Mouse (Mus musculus): ENCODE measurements around the gene Fancd2. TPM values are rescaled to one million over a fixed set of nuclear protein-coding genes. Genes with fewer than 3 reads are reported as not detected.
A peak's percentile ranks its signal among the peaks of the same experiment; 100 is the strongest.

Fancd2 gene
- polyA plus RNA-seq, 1 experiment from 2014 or later: 17.7 TPM

DNA sequence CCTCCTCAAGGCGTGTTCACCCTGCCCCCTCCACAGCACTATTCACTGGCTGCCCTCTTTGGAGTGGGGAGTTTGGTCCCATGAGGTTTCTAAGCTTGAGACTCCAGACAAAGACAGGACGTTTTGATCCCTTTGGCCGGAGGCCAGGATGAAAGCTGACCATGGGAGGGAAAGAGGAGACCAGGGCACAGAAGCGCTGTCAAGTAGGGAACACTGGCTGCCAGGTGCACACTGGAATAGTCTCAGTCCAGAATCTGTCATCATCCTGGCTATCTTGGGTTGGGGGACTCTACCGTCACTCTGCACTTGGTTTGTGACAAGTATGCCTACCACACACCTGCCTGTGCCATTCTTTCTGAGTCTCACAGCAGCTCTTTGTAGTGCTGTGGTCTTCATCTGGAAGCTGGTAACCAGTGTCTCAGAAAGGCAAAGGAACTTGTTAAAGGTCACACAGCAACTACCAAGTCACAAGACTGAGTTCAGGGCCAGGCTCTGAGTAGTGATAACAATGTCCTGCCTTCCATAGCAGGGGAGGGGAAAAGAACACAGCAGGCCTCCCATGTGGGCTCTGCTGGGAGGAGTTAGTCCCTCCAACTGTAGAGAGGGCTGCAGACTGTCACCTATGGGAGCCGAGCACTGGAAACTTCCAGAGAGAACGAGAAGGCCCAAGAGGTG is 23.1 kb upstream of the Fancd2 start:
- Histone ChIP-seq H3K36me3 (replicated peaks; ENCODE audit: control insufficient read depth, insufficient read depth, low read depth, low read length) (no peaks in the 10 kb centered on the region), H3K9me3 (replicated peaks; ENCODE audit: control insufficient read depth, low read length) (no peaks in the 10 kb centered on the region), H3K4me2 (ENCODE audit: low read depth, low read length) (no peak overlapping the region), H3K27ac (replicated peaks; ENCODE audit: low read depth, low read length) (no peak overlapping the region), H3K4me1 (ENCODE audit: control insufficient read depth, insufficient read depth, low read length) (no peaks in the 10 kb centered on the region), H3K4me3 (ENCODE audit: low read depth, low read length) (no peak overlapping the region), H3K27me3 (ENCODE audit: control insufficient read depth, insufficient read depth, low read length) (no peaks in the 10 kb centered on the region), H3K9ac (replicated peaks; ENCODE audit: low read length) (no peak overlapping the region; the same call in 1 of the 2 replicates)
- DNase-seq (ENCODE audit: low spot score): no peak
- ATAC-seq (replicated peaks; ENCODE audit: insufficient number of reproducible peaks, low FRiP score, low TSS enrichment, low read depth): no peak; the same call in 1 of the 2 replicates
- 61% methylated on average over 7 of the region's 7 CpGs for WGBS

- 47% methylated on average over 5 of the region's 5 CpGs for WGBS
- ATAC-seq (replicated peaks; ENCODE audit: insufficient number of reproducible peaks, low FRiP score, low TSS enrichment, low read depth) (no peak), DNase-seq (ENCODE audit: low spot score) (no peak)
- Histone ChIP-seq H3K4me1 (ENCODE audit: control insufficient read depth, insufficient read depth, low read length) (no peaks in the 10 kb centered on the region), H3K36me3 (replicated peaks; ENCODE audit: control insufficient read depth, insufficient read depth, low read depth, low read length) (no peaks in the 10 kb centered on the region; the same call in 1 of the 2 replicates), H3K4me3 (ENCODE audit: low read depth, low read length) (no peak overlapping the region), H3K27ac (replicated peaks; ENCODE audit: low read depth, low read length) (no peak overlapping the region), H3K9me3 (replicated peaks; ENCODE audit: control insufficient read depth, low read length) (no peaks in the 10 kb centered on the region), H3K9ac (replicated peaks; ENCODE audit: low read length) (no peak overlapping the region), H3K27me3 (ENCODE audit: control insufficient read depth, insufficient read depth, low read length) (no peaks in the 10 kb centered on the region), H3K4me2 (ENCODE audit: low read depth, low read length) (no peak overlapping the region)
Measured at GRCm38 (mm10) chr6:113508947-113509280, 22.6 kb upstream of the Fancd2 start.

- no peak overlapping the region for H3K4me2 ChIP-seq (ENCODE audit: low read depth, low read length)
- no peak overlapping the region for H3K4me3 ChIP-seq (ENCODE audit: low read depth, low read length)
- 91% methylated on average over 6 of the region's 6 CpGs for WGBS
- H3K36me3 ChIP-seq (replicated peaks; ENCODE audit: control insufficient read depth, insufficient read depth, low read depth, low read length): peaks cover 16% of the 10 kb centered on the region
- no peaks in the 10 kb centered on the region for H3K9me3 ChIP-seq (replicated peaks; ENCODE audit: control insufficient read depth, low read length)
- no peaks in the 10 kb centered on the region for H3K4me1 ChIP-seq (ENCODE audit: control insufficient read depth, insufficient read depth, low read length)
- H3K27ac ChIP-seq (replicated peaks; ENCODE audit: low read depth, low read length): no peak overlapping the region
- H3K9ac ChIP-seq (replicated peaks; ENCODE audit: low read length): no peak overlapping the region
- H3K27me3 ChIP-seq (ENCODE audit: control insufficient read depth, insufficient read depth, low read length): no peaks in the 10 kb centered on the region
- DNase-seq (ENCODE audit: low spot score) (no peak), ATAC-seq (replicated peaks; ENCODE audit: insufficient number of reproducible peaks, low FRiP score, low TSS enrichment, low read depth) (no peak)
Measured at GRCm38 (mm10) chr6:113513944-113514343, 17.5 kb upstream of the Fancd2 start.

- no peak overlapping the region for H3K4me2 ChIP-seq (ENCODE audit: low read depth, low read length)
- WGBS: 93% methylated on average over 3 of the region's 3 CpGs
- H3K4me3 ChIP-seq (ENCODE audit: low read depth, low read length): no peak overlapping the region
- no peak overlapping the region for H3K9ac ChIP-seq (replicated peaks; ENCODE audit: low read length)
- H3K27me3 ChIP-seq (ENCODE audit: control insufficient read depth, insufficient read depth, low read length): no peaks in the 10 kb centered on the region
- ATAC-seq (replicated peaks; ENCODE audit: insufficient number of reproducible peaks, low FRiP score, low TSS enrichment, low read depth): no peak
- peaks cover 21% of the 10 kb centered on the region for H3K36me3 ChIP-seq (replicated peaks; ENCODE audit: control insufficient read depth, insufficient read depth, low read depth, low read length)
- no peaks in the 10 kb centered on the region for H3K4me1 ChIP-seq (ENCODE audit: control insufficient read depth, insufficient read depth, low read length)
- no peak for DNase-seq (ENCODE audit: low spot score)
- no peaks in the 10 kb centered on the region for H3K9me3 ChIP-seq (replicated peaks; ENCODE audit: control insufficient read depth, low read length)
- H3K27ac ChIP-seq (replicated peaks; ENCODE audit: low read depth, low read length): no peak overlapping the region
Measured at GRCm38 (mm10) chr6:113514600-113514999, 16.9 kb upstream of the Fancd2 start.

- Histone ChIP-seq H3K36me3 (replicated peaks; ENCODE audit: control insufficient read depth, insufficient read depth, low read depth, low read length) (peaks cover 27% of the 10 kb centered on the region), H3K4me1 (ENCODE audit: control insufficient read depth, insufficient read depth, low read length) (no peaks in the 10 kb centered on the region), H3K9me3 (replicated peaks; ENCODE audit: control insufficient read depth, low read length) (no peaks in the 10 kb centered on the region), H3K27ac (replicated peaks; ENCODE audit: low read depth, low read length) (no peak overlapping the region), H3K4me3 (ENCODE audit: low read depth, low read length) (no peak overlapping the region), H3K4me2 (ENCODE audit: low read depth, low read length) (no peak overlapping the region), H3K9ac (replicated peaks; ENCODE audit: low read length) (no peak overlapping the region), H3K27me3 (ENCODE audit: control insufficient read depth, insufficient read depth, low read length) (no peaks in the 10 kb centered on the region)
- ATAC-seq (replicated peaks; ENCODE audit: insufficient number of reproducible peaks, low FRiP score, low TSS enrichment, low read depth) (no peak), DNase-seq (ENCODE audit: low spot score) (no peak)
- WGBS: 93% methylated on average over 8 of the region's 8 CpGs
Measured at GRCm38 (mm10) chr6:113517434-113518080, 13.9 kb upstream of the Fancd2 start.

DNA sequence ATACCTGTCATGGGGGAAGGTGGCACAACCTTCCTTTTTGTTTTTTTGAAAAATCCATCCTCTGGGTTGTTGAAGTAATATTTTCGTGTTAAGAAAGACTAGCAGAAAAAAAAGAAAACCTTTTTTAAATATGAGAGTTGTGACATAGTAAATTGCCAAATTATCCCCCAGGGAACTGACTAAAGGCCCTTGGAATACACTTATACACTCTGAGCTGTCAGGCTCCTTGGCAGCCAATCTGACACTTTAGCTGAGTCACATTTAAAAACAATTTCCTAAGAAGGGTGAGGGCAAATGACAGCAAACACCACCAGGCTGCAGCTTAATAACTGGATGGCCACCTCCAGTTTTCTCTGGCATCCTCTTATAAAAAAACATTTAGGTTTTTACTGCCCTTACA is 9.2 kb upstream of the Fancd2 start:
- Histone ChIP-seq H3K27me3 (ENCODE audit: control insufficient read depth, insufficient read depth, low read length) (no peaks in the 10 kb centered on the region), H3K4me1 (ENCODE audit: control insufficient read depth, insufficient read depth, low read length) (no peaks in the 10 kb centered on the region), H3K4me2 (ENCODE audit: low read depth, low read length) (no peak overlapping the region), H3K9ac (replicated peaks; ENCODE audit: low read length) (no peak overlapping the region), H3K36me3 (replicated peaks; ENCODE audit: control insufficient read depth, insufficient read depth, low read depth, low read length) (peaks cover 14% of the 10 kb centered on the region), H3K4me3 (ENCODE audit: low read depth, low read length) (no peak overlapping the region), H3K27ac (replicated peaks; ENCODE audit: low read depth, low read length) (no peak overlapping the region), H3K9me3 (replicated peaks; ENCODE audit: control insufficient read depth, low read length) (no peaks in the 10 kb centered on the region)
- ATAC-seq (replicated peaks; ENCODE audit: insufficient number of reproducible peaks, low FRiP score, low TSS enrichment, low read depth) (no peak), DNase-seq (ENCODE audit: low spot score) (no peak)
- 77% methylated on average over 1 of the region's 1 CpGs for WGBS

- Histone ChIP-seq H3K9ac (replicated peaks; ENCODE audit: low read length) (no peak overlapping the region), H3K4me1 (ENCODE audit: control insufficient read depth, insufficient read depth, low read length) (no peaks in the 10 kb centered on the region), H3K9me3 (replicated peaks; ENCODE audit: control insufficient read depth, low read length) (no peaks in the 10 kb centered on the region), H3K36me3 (replicated peaks; ENCODE audit: control insufficient read depth, insufficient read depth, low read depth, low read length) (peaks cover 11% of the 10 kb centered on the region), H3K4me3 (ENCODE audit: low read depth, low read length) (no peak overlapping the region), H3K27me3 (ENCODE audit: control insufficient read depth, insufficient read depth, low read length) (no peaks in the 10 kb centered on the region), H3K4me2 (ENCODE audit: low read depth, low read length) (no peak overlapping the region), H3K27ac (replicated peaks; ENCODE audit: low read depth, low read length) (no peak overlapping the region)
- ATAC-seq (replicated peaks; ENCODE audit: insufficient number of reproducible peaks, low FRiP score, low TSS enrichment, low read depth) (no peak), DNase-seq (ENCODE audit: low spot score) (no peak)
- 94% methylated on average over 8 of the region's 8 CpGs for WGBS
Measured at GRCm38 (mm10) chr6:113523420-113523819, 8.1 kb upstream of the Fancd2 start.

GRCm38 (mm10) chr6:113531840-113532404 is 440 bp downstream of the Fancd2 start:
- H3K9me3 ChIP-seq (replicated peaks; ENCODE audit: control insufficient read depth, low read length): no peaks in the 10 kb centered on the region
- H3K9ac ChIP-seq (replicated peaks; ENCODE audit: low read length): peak overlapping the region; percentile 85
- no peak for ATAC-seq (replicated peaks; ENCODE audit: insufficient number of reproducible peaks, low FRiP score, low TSS enrichment, low read depth)
- H3K4me2 ChIP-seq (ENCODE audit: low read depth, low read length): peak overlapping the region; percentile 47
- H3K36me3 ChIP-seq (replicated peaks; ENCODE audit: control insufficient read depth, insufficient read depth, low read depth, low read length): no peaks in the 10 kb centered on the region
- H3K27ac ChIP-seq (replicated peaks; ENCODE audit: low read depth, low read length): peak overlapping the region; percentile 35; the same call in 1 of the 2 replicates
- peak; percentile 8 for DNase-seq (ENCODE audit: low spot score)
- 10% methylated on average over 7 of the region's 7 CpGs for WGBS
- H3K4me3 ChIP-seq (ENCODE audit: low read depth, low read length): peak overlapping the region; percentile 63
- H3K27me3 ChIP-seq (ENCODE audit: control insufficient read depth, insufficient read depth, low read length): no peaks in the 10 kb centered on the region
- no peaks in the 10 kb centered on the region for H3K4me1 ChIP-seq (ENCODE audit: control insufficient read depth, insufficient read depth, low read length)
